Mouse (Mus musculus): ENCODE results near the gene Gm30737. TPM values are rescaled to one million over a fixed set of nuclear protein-coding genes. Genes with fewer than 3 reads are reported as not detected.
"Not testable (repeated sequence)": the region's sequence is repeated elsewhere in the genome, so short reads cannot be mapped to it uniquely, and the experiment has no call there.

The Gm30737 gene
- total RNA-seq (2021): not detected

DNA sequence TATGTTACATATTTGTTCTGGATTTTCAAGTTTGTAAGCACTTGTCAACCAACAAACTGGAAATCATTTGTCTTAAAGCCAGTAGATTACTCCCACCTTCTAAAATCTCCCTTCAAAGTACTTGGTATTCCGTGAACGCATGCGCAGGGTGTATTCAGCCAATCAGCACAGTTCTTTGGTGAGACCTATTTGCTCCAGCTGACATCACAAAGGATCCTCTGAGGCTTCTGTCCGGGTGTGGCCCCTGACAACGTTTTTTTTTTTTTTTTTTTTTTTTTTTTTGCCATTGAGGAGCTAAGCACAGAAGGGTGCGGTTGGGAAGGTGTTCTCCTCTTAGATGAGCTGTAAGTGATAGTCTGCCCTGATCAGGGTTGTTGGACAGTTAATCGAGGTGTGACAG, at the start of gene Gm30737:
Gene Gm30737 (plus strand): TSS at position 301 of the 400 bp plus-strand sequence.
- DNase-seq: not testable (repeated sequence)
